Mouse (Mus musculus) layer of hippocampus, postnatal 36 days (tissue): ENCODE data around the gene Riox2. TPM values are rescaled to one million over a fixed set of nuclear protein-coding genes. Genes with fewer than 3 reads are reported as not detected.

Experiments
- DNase-seq, 2 experiments: peaks; one replicate each; pipeline ENCODE4 v3.0.0; 2022
- total RNA-seq, 2 experiments: library from RNA; stranded (reverse); gene quantifications; 2 replicates each; pipeline ENCODE4 v1.2.3; 2021

The Riox2 gene
- total RNA-seq, 2 experiments from 2014 or later, result 16.8 to 17.1 TPM

DNA sequence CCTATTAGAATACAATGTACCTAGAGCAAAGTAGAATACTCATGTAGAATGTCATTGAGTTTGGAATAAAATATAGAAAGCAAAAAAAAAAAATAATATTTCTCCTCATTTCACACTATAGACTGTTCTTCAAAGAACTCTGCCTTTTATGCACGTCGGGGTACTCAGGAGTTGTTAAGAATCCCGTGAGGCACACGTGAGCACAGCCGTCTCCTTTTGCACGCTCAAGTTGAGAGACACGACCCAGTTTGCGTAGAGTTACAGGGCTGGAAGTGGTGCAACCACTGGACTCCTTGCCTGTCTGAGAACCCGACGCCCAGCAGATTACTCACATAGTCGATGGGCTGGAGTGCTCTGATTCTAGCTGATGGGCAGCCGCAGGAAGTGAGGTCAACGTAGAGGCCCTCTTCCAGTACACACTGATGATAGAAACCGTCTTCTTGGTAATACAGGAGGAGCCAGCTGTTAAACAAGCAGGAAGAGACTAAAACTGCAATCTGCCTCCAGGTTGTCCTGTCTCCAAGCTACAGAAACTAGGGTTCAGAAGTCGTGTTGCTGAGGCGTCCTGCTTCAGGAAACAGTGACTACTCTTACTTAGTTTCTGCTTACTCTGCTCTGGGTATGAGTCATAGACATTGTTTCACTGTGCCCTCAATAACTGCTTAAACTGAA lies 50.3 kb downstream of the Riox2 start:
- no peak for DNase-seq

DNA sequence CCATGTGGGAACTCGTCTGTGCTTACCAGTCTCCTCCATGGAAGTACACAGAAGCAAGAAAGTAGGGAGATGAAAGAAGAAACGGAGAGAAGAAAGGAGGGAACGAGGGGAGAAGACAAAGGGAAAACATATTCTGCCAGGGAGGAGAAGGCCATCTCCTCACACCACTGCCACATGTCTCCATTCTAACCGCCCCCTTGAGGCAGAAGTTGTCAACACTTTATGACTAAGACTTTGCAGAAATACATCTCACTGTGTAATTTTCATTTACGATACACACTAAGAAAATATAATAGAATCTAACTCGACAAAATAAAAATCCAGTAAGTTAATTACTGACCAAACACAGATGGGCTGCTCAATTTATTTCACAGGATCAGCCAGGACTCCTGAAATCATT lies 55.4 kb downstream of the Riox2 start:
- DNase-seq, result no peak

DNA sequence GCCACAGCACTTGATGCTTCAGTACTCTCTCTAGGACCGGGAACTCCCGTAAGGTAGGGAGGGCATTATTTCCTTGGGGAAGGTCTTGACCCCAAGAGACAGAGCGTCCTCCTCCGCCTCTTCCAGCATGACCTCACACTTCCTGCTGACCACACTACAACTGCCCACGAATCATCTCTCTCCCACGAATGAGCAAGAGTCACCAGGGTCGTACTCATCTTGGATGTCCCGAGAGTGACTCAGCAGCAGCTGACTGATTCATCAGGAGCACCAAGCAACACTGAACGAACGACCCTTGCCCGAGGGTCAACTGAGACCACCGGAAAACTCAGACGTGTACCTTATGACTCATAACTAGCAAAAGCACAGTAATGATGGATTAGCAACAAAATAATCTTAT lies 58.0 kb downstream of the Riox2 start:
- DNase-seq, result no peak

DNA sequence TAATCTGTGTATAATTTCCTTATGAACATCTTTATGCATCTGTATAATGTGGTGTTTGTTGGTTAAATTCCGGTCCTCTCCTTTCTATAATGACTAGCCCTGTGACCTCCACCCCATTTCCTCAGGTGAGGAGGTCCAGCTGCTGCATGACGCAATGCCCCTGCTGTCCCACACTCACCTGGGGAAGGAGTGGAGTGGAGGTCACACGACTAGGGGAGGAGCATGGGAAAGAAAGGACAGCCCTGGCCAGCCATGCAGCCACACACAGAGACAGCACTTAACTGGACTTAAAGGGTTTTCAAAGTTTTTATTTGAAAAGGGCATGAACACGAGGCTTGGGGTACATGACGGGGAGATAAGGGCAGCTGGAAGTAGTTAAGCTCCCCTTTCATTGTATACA lies 59.7 kb downstream of the Riox2 start:
- no peak for DNase-seq

DNA sequence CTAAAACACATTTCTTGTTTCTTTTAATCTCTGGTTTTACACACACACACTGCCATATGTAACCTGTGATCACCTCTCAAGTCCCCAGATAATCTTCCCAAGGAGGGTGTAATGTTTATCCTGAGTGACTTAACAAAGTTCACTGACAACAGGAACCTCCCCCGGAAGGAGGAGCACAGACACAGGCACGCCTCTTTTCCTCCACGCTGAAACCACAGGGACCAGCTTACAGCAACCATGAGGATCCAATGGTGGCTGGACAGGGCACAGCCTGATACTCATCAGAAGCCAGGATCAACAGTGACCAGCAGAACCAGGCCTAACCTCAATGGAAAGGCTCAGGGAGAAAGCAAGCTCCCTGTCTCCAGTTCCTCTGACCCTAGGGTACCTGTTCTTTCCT lies 61.0 kb downstream of the Riox2 start:
- no peak for DNase-seq

DNA sequence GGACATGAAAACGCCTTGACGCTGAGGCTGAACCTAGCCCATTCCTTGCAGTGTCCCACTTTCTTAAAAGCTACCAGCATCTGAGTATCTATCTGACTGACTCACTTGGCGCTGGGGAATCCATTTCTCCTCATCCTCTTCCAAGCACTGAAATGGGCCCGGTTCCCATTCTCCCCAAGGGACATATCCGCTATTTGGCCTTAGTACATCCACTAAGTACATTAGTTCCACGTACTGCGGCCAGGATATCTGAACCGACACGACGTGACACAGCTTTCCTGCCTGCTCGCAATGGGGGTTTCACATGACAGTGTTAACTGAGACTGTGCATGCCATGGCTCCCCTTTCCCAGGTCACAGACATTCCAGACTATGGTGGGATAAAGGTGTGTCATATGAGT lies 62.8 kb downstream of the Riox2 start:
- DNase-seq, result no peak

DNA sequence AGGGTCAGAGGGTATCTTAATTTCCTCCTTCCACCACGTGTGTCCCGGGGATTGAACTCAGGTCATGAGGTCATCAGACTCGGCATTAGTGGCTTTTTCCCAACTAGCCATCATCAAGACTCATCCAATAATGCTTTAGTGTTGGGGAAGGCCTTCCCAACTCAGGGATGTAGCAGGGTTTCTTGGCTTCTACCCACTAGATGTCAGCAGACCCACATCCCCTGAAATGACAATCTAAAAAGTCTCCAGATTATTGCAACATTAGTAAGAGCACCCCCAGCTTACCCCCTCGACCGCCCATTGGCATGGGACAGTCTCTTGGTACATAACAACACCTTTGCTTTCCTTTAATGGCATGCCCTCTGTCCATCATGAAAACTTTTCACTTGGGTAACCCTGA lies 64.1 kb downstream of the Riox2 start:
- no peak for DNase-seq

DNA sequence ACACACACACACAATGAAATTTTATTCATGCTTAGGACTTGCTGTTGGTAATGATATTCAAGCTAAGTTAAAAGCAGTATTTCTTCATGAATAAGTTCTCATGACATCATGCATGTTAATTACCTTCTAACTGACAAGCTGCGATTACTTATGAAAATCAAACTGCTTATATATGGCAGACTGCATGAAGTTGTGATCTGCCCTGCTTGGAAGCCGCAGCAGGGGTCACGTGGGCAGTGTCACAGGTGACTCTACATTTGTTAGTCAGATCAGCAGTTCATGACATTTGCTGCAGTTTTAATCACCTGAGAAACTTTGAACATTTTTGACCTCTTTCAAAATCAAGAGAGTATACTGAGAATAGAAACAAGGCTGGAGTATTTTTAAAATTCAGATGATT lies 69.4 kb downstream of the Riox2 start:
- no peak for DNase-seq

DNA sequence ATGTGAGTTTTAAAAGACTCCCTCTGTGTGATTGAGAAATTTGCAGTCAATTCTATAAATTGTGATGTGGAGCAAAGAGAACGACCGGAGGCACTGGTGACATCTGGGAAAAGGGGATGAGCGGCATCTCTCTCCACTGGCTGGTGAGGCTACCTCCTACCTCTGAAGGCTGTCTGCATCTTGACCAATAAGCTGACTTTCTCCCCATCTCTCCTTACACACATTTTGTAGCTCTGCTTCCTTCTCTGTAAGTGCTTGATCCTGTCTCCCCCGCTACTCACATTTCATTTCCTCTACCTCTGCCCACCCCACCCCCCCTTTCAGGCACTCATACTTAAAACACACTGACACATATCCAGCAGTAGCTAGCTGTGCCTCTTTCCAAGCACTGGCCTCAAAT lies 69.8 kb downstream of the Riox2 start:
- no peak for DNase-seq

Other genes starting within 250 kb of the Riox2 start
- gene Olfr201, start 199.1 kb upstream of the Riox2 start, total RNA-seq, result not detected
- not detected for gene Olfr202, start 185.0 kb upstream of the Riox2 start, total RNA-seq
- not detected for gene Olfr203, start 172.9 kb upstream of the Riox2 start, total RNA-seq
- gene Olfr204, start 153.5 kb upstream of the Riox2 start, total RNA-seq, result under 1 TPM; 0.05 to 0.08 TPM
- not detected for gene Olfr205, start 140.6 kb upstream of the Riox2 start, total RNA-seq
- not detected for gene Olfr206, start 122.5 kb upstream of the Riox2 start, total RNA-seq
- not detected for gene Olfr209, start 107.8 kb upstream of the Riox2 start, total RNA-seq
- not detected for gene Gabrr3, start 64.4 kb upstream of the Riox2 start, total RNA-seq
- 1 to 10 TPM; 4.7 TPM for gene Crybg3, start 129.2 kb downstream of the Riox2 start, total RNA-seq
- gene Arl6, start 167.6 kb downstream of the Riox2 start, total RNA-seq, result 10 to 100 TPM; 28.3 to 30.4 TPM